Mouse (Mus musculus): ENCODE results near the gene Nprl2. TPM values are rescaled to one million over a fixed set of nuclear protein-coding genes. Genes with fewer than 3 reads are reported as not detected.

Gene Nprl2
- 10 to 100 TPM; 62.5 to 79.4 TPM for polyA plus RNA-seq (2017; shearing (Covaris generic))

DNA sequence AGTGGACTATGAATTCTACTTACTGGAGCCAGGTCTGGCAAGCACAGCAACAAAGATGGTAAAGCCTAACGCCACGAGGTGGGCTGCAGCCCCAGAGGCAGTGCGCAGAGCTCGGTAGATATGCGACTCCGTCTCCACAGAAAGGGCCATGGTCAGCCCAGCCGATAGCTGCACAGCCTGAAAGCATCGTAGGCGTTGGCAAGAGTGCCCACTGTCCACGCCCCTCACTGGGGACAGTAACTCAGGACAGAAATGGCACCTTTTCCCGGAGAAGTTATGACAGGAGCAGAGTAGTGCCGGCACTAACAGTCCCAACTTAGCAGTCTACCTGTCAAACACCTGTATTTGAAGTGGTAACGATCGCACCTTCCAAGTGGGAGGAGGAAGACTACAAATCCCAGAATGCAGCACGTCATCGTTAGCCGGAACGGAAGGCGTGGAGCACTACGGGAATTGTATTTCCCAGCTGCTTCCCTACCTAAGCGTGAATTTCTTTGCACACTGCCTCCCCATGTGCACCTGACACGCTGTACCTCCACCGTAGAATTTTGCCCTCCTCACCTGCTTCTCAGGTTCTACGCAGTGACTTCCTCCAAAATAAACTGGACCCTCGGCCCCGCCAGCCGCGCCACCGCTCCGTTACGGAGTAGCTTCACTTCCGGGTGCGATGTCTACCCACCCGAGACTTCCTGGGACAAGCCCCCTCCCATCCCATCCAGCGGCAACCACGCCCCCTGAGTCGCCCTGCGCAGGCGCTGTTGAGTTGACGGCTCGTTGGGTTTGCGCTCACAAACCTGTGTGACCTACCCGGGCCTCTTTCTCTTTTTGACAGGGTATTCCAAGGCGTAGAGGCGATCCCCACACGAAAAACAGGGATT is at the start of gene Nprl2, which contains the start of gene Cyb561d2:
Nprl2 (plus strand) TSS at position 753 of the 878 bp plus-strand sequence.
Cyb561d2 (minus strand) TSS at position 720 of the 878 bp plus-strand sequence.

DNA sequence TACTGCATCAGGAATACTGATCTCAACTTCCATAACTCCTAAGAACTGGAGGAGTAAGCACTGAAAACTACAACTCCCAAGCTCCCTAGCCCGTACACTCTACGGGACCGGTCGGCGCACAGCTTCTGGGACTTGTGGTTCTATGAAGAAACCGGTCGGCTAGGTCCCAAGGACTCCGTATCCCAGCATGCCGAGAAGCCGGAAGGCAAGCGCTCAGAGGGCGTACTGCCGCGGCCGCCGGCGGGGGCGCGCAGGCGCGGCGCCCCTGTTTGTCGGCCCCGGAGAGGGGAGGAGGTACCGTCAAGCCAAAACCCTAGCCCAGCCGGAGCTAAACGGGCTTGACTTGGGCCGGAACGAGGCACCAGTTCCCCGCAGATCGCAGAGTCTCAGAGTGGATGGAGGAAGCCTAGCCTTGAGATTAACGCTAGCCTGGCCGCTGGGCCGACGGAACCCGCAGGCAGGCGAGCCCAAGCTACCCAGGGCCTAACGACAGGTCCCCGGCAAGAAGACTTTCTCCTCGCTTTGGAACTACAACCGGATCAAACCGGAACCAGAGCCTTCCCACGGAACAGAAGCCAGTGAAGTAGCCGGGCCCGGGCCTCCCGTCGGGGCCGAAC is 8.1 kb upstream of the Nprl2 start, which contains the start of gene Tmem115:
Tmem115 (plus strand) TSS at position 155 of the 617 bp plus-strand sequence.

DNA sequence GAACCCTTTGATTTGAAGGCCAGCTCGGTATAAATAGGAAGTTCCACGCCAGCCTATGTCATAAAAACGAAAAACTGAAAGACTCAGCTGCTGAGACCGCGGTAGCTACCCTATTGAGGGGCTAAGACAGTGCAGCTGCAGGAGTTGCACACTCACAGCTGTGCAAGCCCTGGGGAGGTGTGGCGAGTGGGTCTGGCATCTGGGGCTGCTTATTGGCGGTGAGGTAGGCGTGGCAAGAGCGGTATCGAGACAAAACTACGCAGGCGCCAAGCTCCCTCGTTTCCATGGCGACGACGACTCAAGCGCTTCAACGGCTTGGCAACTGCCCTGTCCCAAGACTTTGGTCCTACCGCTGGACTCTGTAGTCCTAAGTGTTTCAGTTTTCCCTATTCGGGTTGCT is 5.0 kb downstream of the Nprl2 start, which contains the start of gene Zmynd10:
Zmynd10 (plus strand) TSS at position 273 of the 400 bp plus-strand sequence.

DNA sequence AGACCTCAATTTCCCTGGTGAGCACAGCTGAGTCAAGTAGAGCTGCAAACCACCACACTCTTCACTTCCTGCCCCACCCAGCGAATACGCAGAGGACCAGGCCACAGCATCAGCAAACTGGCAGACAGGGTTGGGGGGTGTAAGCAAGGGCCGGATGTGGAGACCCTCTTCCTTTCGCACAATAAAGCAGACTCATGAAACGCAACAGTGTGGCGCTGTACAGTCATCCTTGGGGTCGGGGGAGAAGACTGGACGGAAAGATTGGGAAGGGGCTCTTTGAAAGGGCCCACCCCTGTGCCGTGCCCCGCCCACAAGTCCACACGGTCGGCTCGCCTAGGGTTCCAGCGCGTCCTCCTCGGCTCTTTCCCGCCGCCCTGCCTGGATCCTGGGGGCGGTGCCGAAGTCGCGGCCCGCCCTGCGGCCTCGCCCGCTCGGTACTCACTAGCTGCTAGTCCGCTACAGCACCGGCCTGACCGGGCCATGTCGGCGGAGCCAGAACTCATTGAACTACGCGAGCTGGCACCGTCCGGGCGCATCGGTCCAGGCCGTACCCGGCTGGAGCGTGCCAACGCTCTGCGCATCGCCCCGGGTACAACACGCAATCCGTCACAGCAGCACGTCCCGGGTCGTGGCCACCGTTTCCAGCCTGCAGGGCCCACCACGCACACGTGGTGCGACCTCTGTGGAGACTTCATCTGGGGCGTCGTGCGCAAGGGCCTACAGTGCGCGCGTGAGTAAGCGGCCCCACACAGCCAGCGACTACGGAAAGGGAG is 9.3 kb downstream of the Nprl2 start, which contains the start of gene Rassf1:
Rassf1 (plus strand) TSS at position 439 of the 773 bp plus-strand sequence.

DNA sequence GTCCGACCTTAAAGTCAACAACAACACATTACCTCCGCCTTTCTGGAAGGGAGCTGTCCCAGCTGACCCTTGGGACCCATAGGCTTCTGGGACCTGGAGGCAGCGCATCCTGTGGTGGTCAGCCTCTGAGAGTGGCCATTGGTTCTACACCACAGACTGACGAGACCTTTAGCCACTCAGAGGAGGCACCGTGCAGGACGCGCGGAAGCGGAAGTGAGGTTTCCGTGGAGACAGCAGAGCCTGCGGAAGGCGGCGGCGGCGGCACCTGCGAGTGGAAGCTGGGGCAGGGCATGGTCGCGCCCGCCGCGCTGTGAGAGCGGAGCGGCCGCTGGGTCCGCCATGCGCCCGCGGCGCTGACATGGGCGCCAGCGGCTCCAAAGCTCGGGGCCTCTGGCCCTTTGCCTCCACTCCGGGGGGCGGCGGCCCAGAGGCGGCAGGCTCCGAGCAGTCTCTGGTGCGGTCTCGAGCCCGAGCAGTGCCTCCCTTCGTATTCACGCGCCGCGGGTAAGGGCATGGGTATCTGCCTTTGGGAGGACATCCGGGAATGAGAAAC is 21.1 kb downstream of the Nprl2 start, which contains the start of gene Tusc2:
Tusc2 (plus strand) TSS at position 227 of the 553 bp plus-strand sequence.

DNA sequence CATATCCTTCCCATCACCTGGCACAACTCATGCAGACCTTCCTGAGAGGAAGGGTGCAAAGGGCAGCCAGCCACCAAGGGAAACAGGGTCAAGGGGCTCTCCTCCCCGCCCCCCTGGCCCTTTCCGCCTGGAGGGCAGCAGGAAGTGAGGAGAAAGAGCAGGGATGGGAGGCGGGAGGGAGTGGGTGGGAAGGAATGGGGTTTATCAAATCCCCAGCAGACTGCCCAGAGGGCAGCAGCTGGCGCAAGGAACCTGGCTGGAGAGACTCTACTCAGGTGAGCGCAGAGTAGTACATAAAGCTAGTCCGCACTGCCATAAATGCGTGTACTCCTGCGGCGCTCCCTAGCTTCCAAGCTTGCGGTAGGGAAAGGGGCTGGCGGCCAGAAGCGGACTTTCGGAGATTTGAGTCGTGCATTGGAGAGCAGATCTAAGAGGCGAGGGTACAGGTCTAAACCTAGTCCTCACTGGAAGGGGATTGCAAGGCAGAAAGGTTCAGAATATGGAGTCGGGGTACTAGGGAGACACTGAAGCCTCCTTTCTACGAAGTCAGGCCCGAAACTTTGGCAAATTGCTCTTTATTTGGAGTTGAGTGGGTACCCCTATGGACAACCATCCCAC is 25.8 kb downstream of the Nprl2 start, which contains the start of gene Hyal2:
Hyal2 (plus strand) TSS at position 244 of the 618 bp plus-strand sequence.

GRCm38 (mm10) chr9:107576357-107577107 is 34.5 kb downstream of the Nprl2 start, which contains the start of gene Hyal1:
Hyal1 (plus strand) TSS chr9:107576927.

DNA sequence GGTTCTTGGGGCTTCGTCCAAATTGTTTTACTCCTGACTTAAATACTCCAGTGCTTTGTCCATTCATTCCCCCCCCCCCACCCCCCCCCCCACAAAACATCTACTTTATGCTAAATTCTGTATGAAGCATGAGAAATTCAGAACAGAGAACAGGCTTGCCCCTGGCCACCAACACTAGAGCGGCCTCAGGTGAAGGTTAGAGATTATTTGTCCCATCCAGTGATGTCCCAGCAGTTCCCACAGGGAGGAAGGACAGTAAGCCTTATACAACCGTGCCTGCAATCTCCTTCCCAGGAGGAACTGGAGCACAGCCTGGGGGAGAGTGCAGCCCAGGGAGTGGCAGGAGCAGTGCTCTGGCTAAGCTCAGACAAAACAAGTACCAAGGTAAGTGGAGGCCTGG is 36.6 kb downstream of the Nprl2 start, which contains the start of gene Naa80:
Naa80 (plus strand) TSS at position 301 of the 400 bp plus-strand sequence.

DNA sequence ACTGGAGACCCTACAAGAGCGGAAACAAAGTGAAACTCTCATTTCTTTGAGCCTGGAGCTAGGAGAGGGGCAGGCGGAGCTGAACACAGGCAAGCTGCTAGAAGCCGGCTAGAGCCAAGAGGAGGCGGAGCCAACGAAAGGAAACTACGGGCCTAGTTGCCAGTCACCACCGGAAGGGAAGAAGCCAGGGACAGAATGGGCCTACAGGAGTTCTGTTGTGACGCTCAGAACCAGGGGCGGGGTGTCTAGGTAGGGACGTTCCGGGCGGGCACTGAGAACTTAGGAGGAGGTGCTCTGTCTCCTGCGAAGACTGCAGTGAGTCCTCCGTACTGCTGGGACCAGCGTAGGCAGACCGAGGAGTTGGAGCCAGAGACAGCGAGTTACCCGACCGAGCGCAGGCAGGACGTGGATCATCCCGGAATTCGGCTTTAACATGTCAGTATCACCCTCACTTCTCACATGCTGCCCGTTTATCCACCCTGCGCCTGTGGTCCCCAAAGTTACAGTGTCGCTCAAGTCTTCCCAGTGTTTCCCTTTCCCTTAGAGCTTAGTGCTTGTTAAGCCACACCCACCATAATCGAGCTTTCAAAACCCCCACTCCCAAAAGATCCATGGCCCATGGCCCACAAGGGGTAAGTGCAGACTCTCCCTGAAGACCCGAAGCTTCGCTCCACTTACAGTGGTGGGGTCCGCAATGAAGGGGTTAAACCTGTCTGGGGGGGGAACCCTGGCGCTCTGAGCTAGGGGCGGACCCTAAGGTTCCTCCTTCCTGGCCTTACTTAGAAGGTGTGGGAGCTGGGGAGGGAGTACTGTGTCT is 38.7 kb downstream of the Nprl2 start, which contains the start of gene Hyal3:
Hyal3 (plus strand) TSS at position 318 of the 817 bp plus-strand sequence.

GRCm38 (mm10) chr9:107586974-107587832 is 45.2 kb downstream of the Nprl2 start, which contains the start of gene Ifrd2:
Ifrd2 (plus strand) TSS chr9:107587642.

Other genes starting within 250 kb of the Nprl2 start
- 100 to 1,000 TPM; 218 to 331 TPM for gene Cish, start 246.2 kb upstream of the Nprl2 start, polyA plus RNA-seq (2017; shearing (Covaris generic))
- gene Hemk1, start 203.9 kb upstream of the Nprl2 start, polyA plus RNA-seq (2017; shearing (Covaris generic)) = 10 to 100 TPM; 16.4 to 30.8 TPM
- 1 to 10 TPM; 3.3 to 3.5 TPM for gene 6430571L13Rik, start 201.6 kb upstream of the Nprl2 start, polyA plus RNA-seq (2017; shearing (Covaris generic))
- gene Cacna2d2, start 142.6 kb upstream of the Nprl2 start, polyA plus RNA-seq (2017; shearing (Covaris generic)) = under 1 TPM; 0.24 to 0.78 TPM
- gene Tmem115, start 8.3 kb upstream of the Nprl2 start, polyA plus RNA-seq (2017; shearing (Covaris generic)) = 10 to 100 TPM; 46.5 to 59.2 TPM
- 10 to 100 TPM; 58.8 to 71.0 TPM for gene Cyb561d2, start within 50 bp of the Nprl2 start, polyA plus RNA-seq (2017; shearing (Covaris generic))
- 1 to 10 TPM; 2.1 to 5.8 TPM for gene Zmynd10, start 5.1 kb downstream of the Nprl2 start, polyA plus RNA-seq (2017; shearing (Covaris generic))
- 10 to 100 TPM; 75.1 to 81.3 TPM for gene Rassf1, start 9.3 kb downstream of the Nprl2 start, polyA plus RNA-seq (2017; shearing (Covaris generic))
- gene Tusc2, start 21.0 kb downstream of the Nprl2 start, polyA plus RNA-seq (2017; shearing (Covaris generic)) = 10 to 100 TPM; 50.9 to 54.5 TPM
- gene Hyal2, start 25.7 kb downstream of the Nprl2 start, polyA plus RNA-seq (2017; shearing (Covaris generic)) = 10 to 100 TPM in 1 of 2 experiments, 1 to 10 TPM in 1; 8.8 to 13.5 TPM
- gene Hyal1, start 34.7 kb downstream of the Nprl2 start, polyA plus RNA-seq (2017; shearing (Covaris generic)) = 10 to 100 TPM in 1 of 2 experiments, 1 to 10 TPM in 1; 5.5 to 11.3 TPM
- 10 to 100 TPM; 12.4 to 18.6 TPM for gene Naa80, start 36.7 kb downstream of the Nprl2 start, polyA plus RNA-seq (2017; shearing (Covaris generic))
- 1 to 10 TPM in 1 of 2 experiments, under 1 TPM in 1; 0.40 to 1.3 TPM for gene Hyal3, start 38.6 kb downstream of the Nprl2 start, polyA plus RNA-seq (2017; shearing (Covaris generic))
- 10 to 100 TPM; 17.5 to 36.3 TPM for gene Ifrd2, start 45.4 kb downstream of the Nprl2 start, polyA plus RNA-seq (2017; shearing (Covaris generic))
- not detected for gene Sema3b, start 67.0 kb downstream of the Nprl2 start, polyA plus RNA-seq (2017; shearing (Covaris generic))
- gene Gnai2, start 93.1 kb downstream of the Nprl2 start, polyA plus RNA-seq (2017; shearing (Covaris generic)) = 100 to 1,000 TPM; 723 to 774 TPM
- gene Slc38a3, start 127.3 kb downstream of the Nprl2 start, polyA plus RNA-seq (2017; shearing (Covaris generic)) = under 1 TPM in 1 of 2 experiments, not detected in 1; 0.98 TPM
- 1 to 10 TPM in 1 of 2 experiments, under 1 TPM in 1; 0.29 to 2.2 TPM for gene Gnat1, start 137.5 kb downstream of the Nprl2 start, polyA plus RNA-seq (2017; shearing (Covaris generic))
- under 1 TPM; 0.12 TPM for gene Sema3f, start 168.2 kb downstream of the Nprl2 start, polyA plus RNA-seq (2017; shearing (Covaris generic))
- 100 to 1,000 TPM; 287 to 306 TPM for gene Rbm5, start 228.8 kb downstream of the Nprl2 start, polyA plus RNA-seq (2017; shearing (Covaris generic))

All from inflammation-experienced regulatory T-cells (primary cell).